Mouse (Mus musculus) ES-E14 (cell line): ENCODE data around the gene Ube2q1. TPM values are rescaled to one million over a fixed set of nuclear protein-coding genes. Genes with fewer than 3 reads are reported as not detected.

ENCODE experiments used
- DNase-seq: peaks from one replicate; pipeline ENCODE4 v3.0.0-alpha.2; 2013; ENCODE audit warnings: low read depth, low spot score
- H3K27ac ChIP-seq: 2 replicates; pipeline ENCODE4 v1.5.1; 2012; ENCODE audit warnings: low read depth, mild to moderate bottlenecking, low read length, moderate library complexity, mixed read lengths; ENCODE audit not compliant: poor library complexity, insufficient read depth, severe bottlenecking
- H3K36me3 ChIP-seq: 2 replicates; pipeline ENCODE4 v1.6.1; 2012; ENCODE audit warnings: mild to moderate bottlenecking, low read length, moderate library complexity, mixed read lengths; ENCODE audit not compliant: control insufficient read depth, poor library complexity, insufficient read depth, severe bottlenecking
- H3K4me1 ChIP-seq, 2 experiments: fragments of 150-350 bp in 1 of 2; sonication (generic) in 1 of 2; 2 replicates each; pipeline ENCODE4 v1.6.1; 2012; ENCODE audit warnings: low read length in 2 of 2, mild to moderate bottlenecking in 1 of 2, mixed read lengths in 1 of 2; ENCODE audit not compliant: control insufficient read depth in 2 of 2, insufficient read depth in 2 of 2, poor library complexity in 1 of 2
- H3K4me3 ChIP-seq, 2 experiments: fragments of 150-350 bp in 1 of 2; sonication (generic) in 1 of 2; 2 replicates each; pipeline ENCODE4 v1.5.1; 2012; ENCODE audit warnings: low read length in 2 of 2, low read depth in 1 of 2, mild to moderate bottlenecking in 1 of 2, mixed read lengths in 1 of 2; ENCODE audit not compliant: insufficient read depth in 1 of 2, poor library complexity in 1 of 2, severe bottlenecking in 1 of 2
- H3K9ac ChIP-seq: 2 replicates; pipeline ENCODE4 v1.6.1; 2012; ENCODE audit warnings: low read depth, mild to moderate bottlenecking, low read length, mixed read lengths; ENCODE audit not compliant: poor library complexity, insufficient read depth, severe bottlenecking
- H3K9me3 ChIP-seq: fragments of 150-350 bp; sonication (generic); 2 replicates; pipeline ENCODE4 v1.6.1; 2012; ENCODE audit warnings: low read depth, mild to moderate bottlenecking, low read length; ENCODE audit not compliant: control insufficient read depth, insufficient read depth
- CHD2 ChIP-seq: IDR thresholded peaks from 2 replicates; pipeline ENCODE4 v1.6.1; 2014; ENCODE audit warnings: mild to moderate bottlenecking, low read depth, low read length, inconsistent platforms
- HCFC1 ChIP-seq: IDR thresholded peaks from 2 replicates; pipeline ENCODE4 v1.6.1; 2012; ENCODE audit warnings: low read length, inconsistent platforms, borderline replicate concordance; ENCODE audit not compliant: insufficient read depth
- MAFK ChIP-seq: IDR thresholded peaks from 2 replicates; pipeline ENCODE4 v1.6.1; 2014; ENCODE audit warnings: mild to moderate bottlenecking, low read depth, low read length, inconsistent platforms; ENCODE audit not compliant: insufficient read depth
- ZC3H11A ChIP-seq: IDR thresholded peaks from 2 replicates; pipeline ENCODE4 v1.6.1; 2012; ENCODE audit warnings: low read depth, mild to moderate bottlenecking, inconsistent platforms, low read length, borderline replicate concordance
- ZNF384 ChIP-seq: IDR thresholded peaks from 2 replicates; pipeline ENCODE4 v1.6.1; 2012; ENCODE audit warnings: low read depth, low read length, inconsistent platforms
- in situ Hi-C, 2 experiments: fragments of 600-800 bp; cut with MboI; formaldehyde crosslinking; loops; one replicate each; pipeline ENCODE4 v1.15.1; 2025; ENCODE audit warnings: low sequenced_read_pairs in 2 of 2, inconsistent platforms in 1 of 2; ENCODE audit not compliant: unreplicated experiment in 2 of 2
- total RNA-seq: library from RNA; depleted of rRNA; stranded (reverse); fragments of 300-350 nt; gene quantifications from 2 replicates; pipeline ENCODE4 v1.2.3, GENCODE M21; 2012

Ube2q1 gene
- total RNA-seq, 1 experiment, result 45.2 TPM

DNA sequence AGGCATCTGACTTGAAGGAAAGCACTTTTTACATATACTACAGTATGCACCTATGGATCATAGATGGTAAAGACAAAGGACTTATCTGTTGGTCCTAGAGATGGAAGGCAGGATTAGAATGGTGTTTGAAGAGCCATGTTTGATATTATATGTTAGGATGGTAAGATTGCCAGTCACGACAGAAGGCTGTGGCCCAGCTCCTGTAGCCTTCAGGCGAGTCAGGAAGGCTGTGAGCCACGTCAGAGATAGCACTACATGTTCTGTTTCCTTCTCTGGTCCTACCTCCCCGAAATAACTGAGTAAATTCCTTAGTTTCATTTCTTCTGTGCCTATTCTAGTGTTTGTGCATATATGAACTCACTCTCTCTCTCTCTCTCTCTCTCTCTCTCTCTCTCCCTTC is 41.3 kb upstream of the Ube2q1 start:
- in situ Hi-C loops, result no loop called here
- Histone ChIP-seq H3K4me3 (no peak overlapping the region), H3K9ac (no peak overlapping the region), H3K27ac (no peak overlapping the region), H3K4me1 (peaks cover 0 to 7% of the 10 kb centered on the region in 2 experiments; a peak in 2 of 4 replicates), H3K36me3 (peaks cover 5% of the 10 kb centered on the region; the same call in 1 of the 2 replicates), H3K9me3 (no peaks in the 10 kb centered on the region)
- no peak for DNase-seq
- TF ChIP-seq MAFK, result no peak
- no peak for TF ChIP-seq HCFC1
- TF ChIP-seq ZNF384, result no peak
- TF ChIP-seq CHD2, result no peak
- TF ChIP-seq ZC3H11A, result no peak

DNA sequence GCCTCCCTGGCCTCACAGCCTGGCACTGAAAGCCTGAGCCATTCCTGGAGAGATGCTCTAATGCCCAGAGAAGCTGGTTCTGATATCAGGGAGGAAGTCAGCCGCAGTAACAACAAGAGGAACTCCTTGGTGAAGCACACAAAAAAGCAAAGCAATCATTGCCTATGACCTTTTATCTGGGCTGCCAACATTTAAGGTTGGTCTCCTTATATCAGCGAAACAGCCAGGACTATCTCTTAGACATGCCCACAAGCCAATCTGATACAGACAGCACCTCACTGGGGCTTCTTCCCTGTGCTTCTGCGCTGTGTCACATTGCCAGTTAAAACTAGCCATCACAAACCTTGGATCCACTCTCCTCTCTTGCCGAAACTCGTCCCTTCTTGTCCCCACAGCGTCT is 34.9 kb upstream of the Ube2q1 start:
- TF ChIP-seq ZC3H11A, result no peak
- no peak for TF ChIP-seq HCFC1
- no peak for TF ChIP-seq MAFK
- no peak for TF ChIP-seq CHD2
- TF ChIP-seq ZNF384, result no peak
- Histone ChIP-seq H3K36me3 (peaks cover 34% of the 10 kb centered on the region), H3K4me3 (no peak overlapping the region), H3K9me3 (no peaks in the 10 kb centered on the region), H3K4me1 (no peaks in the 10 kb centered on the region), H3K9ac (no peak overlapping the region), H3K27ac (no peak overlapping the region)
- in situ Hi-C loops, result no loop called here
- DNase-seq, result no peak

DNA sequence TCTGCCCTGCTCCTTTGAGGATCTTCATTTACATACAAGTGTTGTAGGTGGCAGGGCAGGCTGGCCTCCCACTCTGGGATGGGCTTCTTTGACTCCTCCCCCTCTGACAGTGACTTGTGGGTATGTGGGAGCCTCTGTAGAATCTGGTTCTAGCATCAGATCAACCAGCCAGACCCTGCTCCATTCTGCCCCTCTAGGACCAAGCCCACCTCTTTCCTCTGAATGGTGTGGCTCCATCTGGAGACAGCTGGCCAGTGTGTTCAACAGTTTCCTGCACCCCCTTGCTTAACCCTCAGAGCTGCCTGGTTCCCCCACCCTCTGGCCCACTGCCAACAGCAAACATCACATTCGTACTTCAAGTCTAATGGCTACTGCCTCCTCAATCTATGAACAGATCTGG is 21.1 kb upstream of the Ube2q1 start:
- TF ChIP-seq ZC3H11A (no peak), ZNF384 (no peak), CHD2 (no peak), HCFC1 (no peak), MAFK (no peak)
- Histone ChIP-seq H3K9ac (no peak overlapping the region), H3K27ac (no peak overlapping the region), H3K4me3 (no peak overlapping the region), H3K9me3 (no peaks in the 10 kb centered on the region), H3K4me1 (peaks cover 0 to 8% of the 10 kb centered on the region in 2 experiments; a peak in 2 of 4 replicates), H3K36me3 (peaks cover 24% of the 10 kb centered on the region)
- in situ Hi-C loops, result no loop called here
- DNase-seq, result no peak

DNA sequence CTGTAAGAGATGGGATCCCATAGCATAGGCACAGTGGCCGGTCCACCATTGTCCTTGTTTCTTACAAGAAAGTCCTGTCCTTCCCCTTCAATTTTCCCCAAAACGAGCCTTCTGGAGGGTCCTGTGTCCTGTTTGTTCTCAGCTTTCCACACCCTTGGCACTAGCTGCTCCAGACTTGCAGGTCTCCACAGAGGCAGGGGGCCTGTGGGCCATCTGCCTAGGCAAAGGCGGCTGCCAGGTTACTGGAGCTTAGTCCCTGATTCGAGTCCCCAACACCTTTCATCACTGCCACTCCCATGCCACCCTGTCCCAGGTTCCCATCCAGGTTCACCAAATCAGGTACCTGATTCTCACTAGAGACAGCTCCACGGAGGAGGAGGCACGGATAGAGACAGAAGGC is 18.1 kb upstream of the Ube2q1 start:
- TF ChIP-seq ZC3H11A, result no peak
- no peak for TF ChIP-seq MAFK
- no peak for TF ChIP-seq HCFC1
- no peak for TF ChIP-seq CHD2
- no peak for TF ChIP-seq ZNF384
- Histone ChIP-seq H3K4me1 (peaks cover 0 to 11% of the 10 kb centered on the region in 2 experiments; a peak in 2 of 4 replicates), H3K36me3 (peaks cover 11% of the 10 kb centered on the region), H3K4me3 (no peak overlapping the region), H3K9ac (no peak overlapping the region), H3K9me3 (no peaks in the 10 kb centered on the region), H3K27ac (no peak overlapping the region)
- in situ Hi-C loops, result no loop called here
- no peak for DNase-seq

DNA sequence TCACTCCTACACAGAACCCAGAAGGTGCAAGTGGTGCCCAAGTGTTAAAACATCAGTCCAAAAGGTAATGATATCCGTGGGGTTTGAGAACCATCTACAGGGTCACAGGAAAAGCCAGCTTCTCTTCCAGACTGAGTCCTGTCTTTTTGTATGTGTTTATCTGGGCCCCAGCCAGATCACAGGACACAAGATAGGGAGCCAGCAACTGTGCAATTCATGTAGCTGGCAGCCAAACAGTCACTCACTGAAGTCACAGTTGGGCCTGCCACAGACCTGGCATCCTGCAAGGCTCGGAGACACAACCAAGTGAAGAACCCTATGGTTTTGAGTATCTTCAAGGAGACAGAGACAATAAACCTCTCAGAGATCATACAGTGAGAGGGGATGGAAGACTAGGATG is 15.6 kb upstream of the Ube2q1 start:
- in situ Hi-C loops, result no loop called here
- TF ChIP-seq ZC3H11A (no peak), MAFK (no peak), HCFC1 (no peak)
- Histone ChIP-seq H3K27ac (no peak overlapping the region), H3K36me3 (no peaks in the 10 kb centered on the region), H3K4me1 (peaks cover 0 to 10% of the 10 kb centered on the region in 2 experiments; a peak in 2 of 4 replicates), H3K9ac (no peak overlapping the region), H3K4me3 (no peak overlapping the region), H3K9me3 (no peaks in the 10 kb centered on the region)
- no peak for DNase-seq
